Mouse (Mus musculus) left cerebral cortex, postnatal 4 days (tissue): ENCODE results near the gene Cdc42ep4. TPM values are rescaled to one million over a fixed set of nuclear protein-coding genes. Genes with fewer than 3 reads are reported as not detected.

ENCODE experiments used
- DNase-seq: peaks from one replicate; pipeline ENCODE4 v3.0.0-alpha.2; 2022
- intact Hi-C: fragments of 180-260 bp; cut with DNase I; formaldehyde crosslinking; loops from one replicate; pipeline ENCODE4 v1.15.1; 2025
- total RNA-seq, 2 experiments: library from RNA; stranded (reverse); gene quantifications; 2 replicates each; pipeline ENCODE4 v1.2.3; 2021

The Cdc42ep4 gene
- 10 to 100 TPM; 53.1 to 53.4 TPM for total RNA-seq

DNA sequence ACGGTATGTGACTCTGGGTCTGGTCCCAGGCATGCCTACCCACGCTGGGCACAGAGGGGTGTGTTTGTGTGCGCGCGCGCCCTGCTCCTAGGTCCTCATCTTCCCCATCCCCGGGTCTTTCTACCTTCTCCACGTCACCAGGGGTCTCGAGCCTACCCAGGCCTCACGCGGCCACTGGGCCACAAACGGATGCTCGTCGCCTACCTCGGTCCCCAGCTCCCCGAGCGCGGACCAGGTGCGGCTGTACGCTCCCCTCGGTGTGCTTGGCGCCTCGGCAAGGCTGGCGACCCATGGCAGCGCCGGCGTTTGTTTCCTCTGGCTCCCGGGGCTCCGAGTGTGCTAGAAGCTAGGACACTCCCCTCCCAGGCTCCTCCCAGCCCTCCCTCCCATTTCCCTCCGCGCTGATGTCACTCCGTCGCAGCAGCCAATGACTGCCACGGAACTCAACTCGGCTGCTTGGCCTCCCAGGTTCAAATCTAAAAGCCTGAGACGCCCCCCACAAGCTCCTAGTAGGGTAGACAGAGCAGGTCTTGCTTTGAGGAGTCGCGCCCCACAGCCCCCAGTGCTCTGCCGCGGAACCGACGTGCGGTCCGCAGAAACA lies at the start of gene Cdc42ep4:
Gene Cdc42ep4, minus strand, starts transcription at position 398 of the 601 bp plus-strand sequence.
- intact Hi-C loops: no loop called here
- DNase-seq: peak; percentile 92

DNA sequence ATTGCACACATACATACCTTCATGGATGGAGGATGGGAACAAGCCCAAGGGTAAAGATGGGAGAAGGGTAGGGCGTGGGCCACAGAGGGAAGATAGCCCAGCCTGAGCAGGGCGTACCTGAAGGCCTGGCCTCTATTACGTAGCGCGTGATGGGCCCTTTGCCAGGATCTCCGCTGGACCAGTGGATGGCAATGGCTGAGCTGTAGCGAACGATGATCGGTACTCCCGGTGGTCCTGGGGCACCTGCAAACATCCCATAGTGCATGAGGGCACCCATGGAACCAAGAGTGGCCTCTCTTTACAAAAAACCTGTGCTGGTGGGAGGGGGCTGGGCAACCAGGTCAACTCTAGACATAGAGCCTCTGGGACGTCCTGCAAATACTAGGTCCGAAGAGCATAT lies 48.3 kb upstream of the Cdc42ep4 start:
- intact Hi-C loops: no loop called here

DNA sequence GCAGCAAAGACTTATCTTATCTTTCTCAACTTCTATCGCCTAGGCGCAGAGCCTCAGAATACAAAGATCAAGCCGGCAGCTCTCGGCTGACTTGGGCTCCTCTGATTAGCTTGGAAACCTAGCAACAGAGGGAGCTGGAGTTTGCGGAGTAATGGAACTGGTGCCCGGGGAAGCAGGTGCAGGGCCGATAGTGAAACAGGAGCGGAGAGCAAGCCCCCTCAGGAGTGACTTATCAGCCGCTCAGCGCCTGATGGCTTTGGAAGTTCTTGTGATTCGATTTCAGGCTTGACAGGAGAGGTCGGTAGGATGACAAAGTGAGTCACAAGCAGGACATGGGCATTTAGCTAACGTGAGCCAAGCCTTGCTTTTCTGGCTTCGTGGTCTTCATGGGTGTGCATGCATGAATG lies 47.4 kb upstream of the Cdc42ep4 start:
- intact Hi-C loops: no loop called here
- DNase-seq: no peak

More for the DNA sequence above, 48.3 kb upstream of the Cdc42ep4 start:
- DNase-seq: no peak

DNA sequence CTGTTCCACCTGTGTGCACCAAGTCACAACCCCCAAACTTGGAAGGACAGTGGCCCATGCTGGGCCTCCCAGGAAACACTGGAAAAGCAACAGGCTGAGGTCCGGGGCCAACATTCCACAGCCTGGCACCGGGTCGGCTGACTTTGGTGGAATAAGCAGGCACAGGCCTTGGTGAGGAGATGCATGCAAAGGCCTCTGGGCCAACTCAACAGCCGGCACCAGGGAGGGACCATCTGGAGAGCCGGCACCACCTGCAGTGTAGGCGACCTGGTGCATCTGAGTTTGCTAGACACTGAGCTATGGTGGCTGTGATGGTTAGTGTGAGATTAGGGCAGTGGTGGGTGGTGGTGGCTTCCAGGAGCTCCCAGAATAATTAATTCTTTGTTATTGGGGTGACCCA lies 46.3 kb upstream of the Cdc42ep4 start:
- peak; percentile 82 for DNase-seq
- intact Hi-C loops: no loop called here

DNA sequence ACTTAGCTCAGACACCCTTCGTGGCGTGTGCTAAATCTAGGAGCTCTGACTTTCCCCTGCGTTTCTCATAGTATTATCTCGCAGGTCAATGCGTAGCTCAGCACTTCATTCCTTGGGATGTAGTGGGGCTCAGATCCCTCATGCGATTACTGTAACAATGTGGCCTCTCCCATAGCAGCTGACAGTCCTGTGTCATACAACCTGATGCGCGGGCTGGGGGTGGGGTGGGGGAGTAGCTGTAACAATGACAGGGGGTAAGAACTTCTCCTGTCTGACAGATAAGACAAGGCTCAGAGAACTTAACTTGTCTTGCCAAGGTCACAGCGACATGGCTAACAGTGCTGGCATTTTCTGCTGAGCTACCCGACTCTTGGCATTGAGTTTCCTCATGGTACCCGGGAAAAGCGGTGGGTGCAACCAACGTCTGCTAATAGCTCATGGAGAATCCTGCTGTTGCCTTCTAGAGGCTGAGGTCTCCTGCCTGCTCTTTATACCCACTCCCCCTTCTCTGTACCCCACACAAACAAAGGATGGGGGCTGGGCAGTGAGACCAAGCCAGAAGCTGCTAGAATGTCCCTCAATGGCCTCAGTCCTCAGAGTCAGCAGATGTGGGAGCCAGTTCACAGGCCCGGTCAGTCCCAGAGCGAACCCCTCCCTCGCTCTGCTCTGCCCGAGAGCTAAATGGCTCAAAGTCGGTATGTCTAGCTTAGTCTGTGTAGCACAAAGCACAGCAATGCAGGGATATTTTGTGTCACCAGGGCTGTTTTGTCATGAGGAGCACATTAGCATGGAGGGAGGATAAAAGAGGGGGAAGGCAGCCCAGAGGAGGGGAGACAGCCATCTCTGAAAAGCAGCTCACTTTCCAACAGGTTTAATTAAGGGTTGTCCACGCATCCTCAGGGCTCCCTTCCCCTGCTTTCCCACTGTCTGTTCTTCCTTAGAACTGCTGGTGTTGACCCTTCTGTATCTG lies 45.6 kb upstream of the Cdc42ep4 start:
- intact Hi-C loops: no loop called here
- DNase-seq: peak; percentile 29

DNA sequence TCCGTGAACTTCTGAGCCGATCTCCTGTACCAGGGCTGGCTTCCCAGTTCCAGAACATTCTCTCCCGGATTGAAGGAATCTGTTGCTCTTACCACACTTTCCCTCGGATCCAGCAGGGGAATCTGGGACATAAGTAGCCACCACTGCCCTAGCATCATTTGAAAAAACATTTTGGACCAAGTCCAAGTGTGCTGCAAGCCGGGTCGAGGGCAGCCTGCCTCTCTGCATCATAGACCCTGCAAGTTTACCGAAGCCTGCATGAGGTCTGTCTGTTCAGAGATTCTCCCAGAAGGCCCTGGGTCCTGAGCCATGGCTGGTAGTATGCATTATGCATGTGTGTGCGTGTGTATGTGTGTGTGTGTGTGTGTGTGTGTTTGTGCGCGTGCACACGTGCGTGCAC lies 44.2 kb upstream of the Cdc42ep4 start:
- intact Hi-C loops: no loop called here
- DNase-seq: no peak

DNA sequence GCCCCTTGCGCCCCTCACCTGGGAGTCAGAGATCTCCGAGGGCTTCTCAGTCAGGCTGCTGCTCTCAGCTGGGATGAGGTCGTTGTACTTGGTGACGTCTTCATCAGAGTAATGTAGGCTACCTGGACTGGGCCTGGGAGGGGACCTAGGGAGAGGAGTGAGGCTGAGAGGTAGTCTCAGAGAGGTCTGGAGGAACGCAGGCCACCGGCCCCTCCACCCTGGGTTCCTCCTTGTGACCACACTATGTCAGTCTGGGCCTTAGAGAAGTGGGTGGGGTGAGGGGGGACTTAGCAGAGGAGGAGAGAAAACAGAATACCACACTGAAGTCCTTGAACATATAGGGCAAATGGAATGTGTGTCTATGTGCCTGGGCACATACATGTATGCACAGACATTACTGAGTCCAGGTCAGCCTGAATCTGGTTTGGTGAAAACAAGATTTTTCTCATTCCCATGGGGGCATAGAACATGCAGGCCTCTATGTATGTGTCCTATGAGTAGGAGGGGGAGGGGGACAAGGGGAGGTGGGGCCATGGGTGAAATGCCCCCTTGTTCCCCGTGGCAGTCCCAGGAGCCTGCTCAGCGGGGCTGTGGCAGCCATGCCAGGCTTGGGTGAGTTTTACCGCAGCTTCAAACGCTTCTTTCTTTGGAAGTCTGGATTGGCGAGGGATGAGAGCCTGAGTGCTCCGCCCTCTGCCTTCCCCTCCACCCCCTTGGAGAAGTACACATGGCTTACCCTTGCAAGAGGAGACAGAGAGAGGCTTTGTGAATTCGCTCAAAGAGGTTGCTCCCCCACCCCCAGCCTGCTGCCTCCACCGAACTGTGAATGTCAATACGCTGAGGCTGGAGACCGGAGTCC lies 39.9 kb upstream of the Cdc42ep4 start:
- DNase-seq: peak; percentile 31
- intact Hi-C loops: no loop called here

DNA sequence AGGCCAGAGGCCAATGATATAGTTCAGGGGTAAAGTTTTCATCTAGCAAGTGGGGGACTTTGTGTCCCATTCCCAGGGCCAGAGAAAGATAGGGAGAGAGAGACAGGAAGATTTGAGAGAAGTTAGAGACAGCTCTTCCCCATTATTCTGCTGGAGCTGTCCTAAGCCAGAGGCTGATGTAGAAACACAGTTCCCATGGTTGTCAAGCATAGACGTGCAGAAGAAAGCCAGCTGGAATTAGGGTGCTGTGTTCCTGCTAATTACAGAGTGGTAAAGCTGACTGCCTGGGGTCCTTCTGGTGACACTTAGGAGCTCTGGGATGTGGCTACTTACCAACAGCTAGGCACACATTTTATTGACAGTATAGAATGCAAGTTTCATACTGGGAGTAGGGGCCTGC lies 37.4 kb upstream of the Cdc42ep4 start:
- no peak for DNase-seq
- intact Hi-C loops: no loop called here

DNA sequence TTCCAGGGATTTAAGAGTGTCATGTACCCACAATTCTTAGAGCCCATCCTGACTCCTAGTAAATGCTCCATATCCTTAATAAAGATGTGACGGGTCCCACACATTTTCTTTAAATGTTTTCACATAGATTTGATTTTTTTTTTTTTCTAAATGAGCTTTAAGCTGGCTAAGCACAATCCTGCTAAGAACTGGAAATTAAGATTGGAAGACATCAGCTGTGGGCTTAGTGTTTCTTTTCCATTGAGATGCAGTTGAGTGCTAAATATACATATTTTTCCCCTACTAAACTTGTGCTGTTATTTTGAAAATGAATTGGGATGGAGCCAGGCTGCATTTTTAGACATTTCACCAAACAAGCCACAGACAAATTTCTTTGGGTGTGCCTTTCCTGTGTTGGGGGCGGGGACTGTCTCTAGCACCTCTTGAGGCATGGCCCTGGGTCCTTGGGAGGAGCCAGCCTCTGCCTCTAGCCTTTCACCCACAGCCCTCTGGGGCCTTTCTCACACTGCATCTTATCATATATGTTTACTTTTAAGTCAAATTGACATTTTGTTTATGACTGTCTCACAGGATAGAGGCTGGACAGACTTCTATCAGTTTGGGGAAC lies 36.6 kb upstream of the Cdc42ep4 start:
- no peak for DNase-seq
- intact Hi-C loops: no loop called here

DNA sequence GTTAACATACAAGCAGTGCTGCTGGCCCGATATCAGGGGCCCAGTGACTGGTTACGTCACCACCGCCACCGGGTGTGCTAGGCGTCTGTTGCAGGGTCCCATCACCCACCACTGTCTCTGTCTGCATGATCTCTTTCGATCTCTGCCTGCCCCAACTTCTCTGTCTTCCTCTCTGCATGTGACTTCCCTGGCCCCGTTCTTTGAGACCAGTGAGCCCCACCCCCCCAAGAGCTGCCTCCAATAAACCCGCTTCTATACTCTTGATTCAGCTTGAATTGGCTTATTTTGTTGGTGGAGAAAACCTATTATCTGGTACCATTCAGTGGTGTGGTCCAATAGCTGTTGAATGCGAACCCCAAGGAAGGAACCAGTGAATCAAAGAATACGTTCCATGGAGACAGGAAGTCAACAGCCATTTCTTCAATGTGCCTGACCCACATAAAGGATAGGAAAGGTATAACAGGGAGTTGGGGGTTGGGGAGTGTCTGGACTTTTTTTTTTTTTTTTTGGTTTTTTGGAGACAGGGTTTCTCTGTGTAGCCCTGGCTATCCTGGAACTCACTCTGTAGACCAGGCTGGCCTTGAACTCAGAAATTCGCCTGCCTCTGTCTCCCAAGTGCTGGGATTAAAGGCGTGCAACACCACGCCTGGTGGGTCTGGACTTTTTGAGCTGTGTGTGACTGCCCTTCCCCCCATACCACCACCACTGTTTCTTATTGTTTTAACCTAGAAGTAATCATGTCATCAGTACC lies 35.9 kb upstream of the Cdc42ep4 start:
- no peak for DNase-seq
- intact Hi-C loops: no loop called here

DNA sequence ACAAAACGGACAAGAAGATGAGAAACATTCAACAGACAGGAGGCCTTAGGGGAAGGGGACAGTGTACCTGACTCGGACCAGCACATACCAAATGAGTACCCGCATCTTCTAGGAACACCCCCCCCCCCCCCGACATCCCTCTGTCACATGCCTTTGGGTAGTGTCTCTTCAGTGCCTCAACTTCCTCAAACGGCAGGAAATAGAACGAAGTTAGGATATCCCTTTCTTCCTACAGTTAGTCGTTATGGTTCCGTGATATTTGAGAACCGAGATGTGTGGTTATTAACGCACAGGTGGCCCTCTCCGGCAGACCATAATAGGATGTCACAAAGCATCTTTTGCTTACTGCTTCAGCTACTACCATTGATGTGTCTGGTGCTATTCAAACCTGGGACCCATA lies 35.3 kb upstream of the Cdc42ep4 start:
- DNase-seq: no peak
- intact Hi-C loops: no loop called here

DNA sequence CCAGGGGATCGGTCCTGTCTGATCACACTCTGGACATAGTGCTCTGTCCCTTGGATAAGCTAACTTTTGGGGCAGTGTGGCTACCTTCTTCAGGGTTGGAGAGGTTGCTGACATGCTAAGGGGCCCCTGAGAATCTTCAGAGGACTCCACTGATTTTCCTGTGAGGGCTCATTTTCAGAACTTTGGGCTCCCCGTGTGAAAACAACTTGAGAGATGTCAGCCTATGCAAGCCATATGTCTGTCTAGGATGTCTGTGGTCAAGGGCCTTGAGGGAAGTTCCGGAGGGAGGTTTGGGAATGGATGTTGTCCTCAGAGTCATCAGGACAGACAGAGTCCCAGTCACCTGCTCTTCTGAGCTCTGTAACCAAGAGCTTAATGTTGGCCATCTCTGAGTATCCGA lies 34.7 kb upstream of the Cdc42ep4 start:
- DNase-seq: no peak
- intact Hi-C loops: no loop called here

DNA sequence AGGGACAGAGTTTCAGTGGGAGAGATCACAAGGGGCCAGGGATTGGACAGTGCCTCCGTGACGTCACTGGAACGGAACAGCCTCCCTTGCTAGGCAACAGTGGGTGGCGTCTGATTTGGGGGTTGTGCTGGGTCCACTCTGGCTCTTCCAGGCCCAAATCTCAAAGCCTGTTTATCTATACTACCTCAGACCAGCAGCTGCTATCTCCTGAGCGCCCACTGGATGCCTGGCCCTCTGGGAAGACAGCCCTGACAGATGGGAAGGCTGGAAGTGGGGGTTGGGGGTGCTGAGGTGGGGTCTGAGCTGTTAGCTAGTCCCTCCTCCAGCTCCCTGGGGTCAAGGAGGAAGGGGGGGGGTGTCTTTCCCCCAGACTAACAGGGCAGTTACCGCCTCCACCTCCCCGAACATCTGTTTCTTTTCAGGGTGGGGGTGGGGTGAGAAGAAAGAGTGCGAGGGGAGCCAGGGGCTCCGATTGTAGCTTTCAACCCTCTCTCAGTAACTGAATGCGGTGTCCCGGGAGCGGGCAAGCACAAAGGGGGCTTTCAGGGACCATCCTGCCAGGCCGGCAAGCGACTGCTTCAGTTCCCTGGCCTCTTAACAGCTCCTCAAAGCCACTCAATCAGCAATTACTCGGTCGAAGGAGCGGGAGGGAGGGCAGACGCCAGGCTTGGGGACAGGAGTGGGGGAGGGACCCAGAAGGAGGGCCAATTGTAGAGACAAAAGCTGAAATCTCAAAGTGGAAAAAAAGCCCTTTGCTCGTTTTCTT lies 33.9 kb upstream of the Cdc42ep4 start:
- DNase-seq: peak; percentile 78
- intact Hi-C loops: no loop called here

DNA sequence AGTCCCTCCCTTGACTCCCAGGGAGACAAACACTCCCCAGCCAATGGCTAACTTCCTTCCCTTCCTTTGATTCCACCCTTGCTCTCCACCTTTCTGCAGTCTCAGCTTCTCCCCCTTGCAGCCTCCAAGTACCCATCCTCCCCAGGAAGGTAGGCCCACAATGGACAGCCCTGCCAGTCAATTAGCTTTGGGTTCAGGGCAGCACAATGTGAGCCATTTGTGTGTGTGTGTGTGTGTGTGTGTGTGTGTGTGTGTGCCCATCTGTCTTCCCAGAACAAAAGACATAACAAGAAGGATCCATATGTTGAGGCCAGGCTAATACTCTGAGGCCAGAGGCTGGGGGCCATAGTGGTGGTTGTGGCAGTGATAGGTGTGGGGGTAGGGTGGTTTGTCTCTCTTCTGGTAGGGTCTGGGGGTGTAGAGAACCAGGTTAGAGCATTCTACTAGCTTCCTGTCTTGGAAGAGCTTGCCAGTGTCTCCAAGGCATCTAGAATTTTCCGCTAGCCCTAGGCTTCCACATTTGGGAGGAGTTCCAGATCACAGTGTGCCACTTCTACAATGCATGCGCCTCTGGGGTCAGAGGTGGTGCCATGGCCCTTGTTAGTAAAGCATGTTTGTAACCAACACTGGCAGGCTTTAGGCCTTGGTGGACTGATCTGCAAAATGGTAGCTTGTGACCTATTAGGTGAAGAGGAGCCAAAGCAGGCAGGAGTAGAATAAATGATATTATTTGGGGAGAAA lies 33.1 kb upstream of the Cdc42ep4 start:
- DNase-seq: no peak
- intact Hi-C loops: no loop called here

DNA sequence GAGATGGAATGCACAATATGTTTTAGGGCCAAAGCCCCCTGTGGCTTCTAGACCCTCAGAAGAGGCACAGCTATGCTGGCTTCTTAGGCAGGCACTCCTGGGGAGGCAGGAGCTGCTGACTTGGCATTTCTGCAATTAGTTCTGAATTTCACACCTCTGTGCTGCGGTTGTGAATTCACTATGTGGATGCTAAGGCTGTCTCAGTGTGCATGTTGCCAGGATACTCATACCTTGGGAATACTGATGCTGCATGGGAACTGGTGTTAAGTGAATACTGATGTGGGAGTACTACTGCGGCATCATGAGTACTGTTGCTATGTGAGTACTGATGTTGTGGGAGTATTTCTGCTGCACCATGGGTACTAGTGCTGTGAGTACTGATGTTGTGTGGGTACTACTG lies 30.8 kb upstream of the Cdc42ep4 start:
- intact Hi-C loops: no loop called here

DNA sequence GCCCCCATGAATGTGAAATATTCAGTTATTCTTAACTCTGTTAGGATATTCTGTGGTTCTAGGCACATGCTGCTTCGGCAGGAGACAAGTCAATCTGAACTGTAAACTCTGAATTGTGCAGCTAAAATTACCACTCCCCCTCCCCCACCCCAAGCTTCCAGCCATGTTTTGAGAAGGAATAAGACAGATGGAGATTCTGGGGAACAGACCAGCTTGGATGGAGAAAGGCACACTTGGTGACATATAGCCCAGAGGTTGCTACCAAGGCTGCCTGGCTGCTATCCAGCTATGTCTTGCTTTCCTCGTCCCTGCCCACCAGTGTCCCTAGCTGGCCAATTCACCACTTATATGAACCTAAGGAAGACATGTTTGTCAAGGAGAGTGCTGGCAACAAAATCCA lies 30.3 kb upstream of the Cdc42ep4 start:
- DNase-seq: peak; percentile 45
- intact Hi-C loops: no loop called here

More for the DNA sequence above, 30.8 kb upstream of the Cdc42ep4 start:
- DNase-seq: no peak

DNA sequence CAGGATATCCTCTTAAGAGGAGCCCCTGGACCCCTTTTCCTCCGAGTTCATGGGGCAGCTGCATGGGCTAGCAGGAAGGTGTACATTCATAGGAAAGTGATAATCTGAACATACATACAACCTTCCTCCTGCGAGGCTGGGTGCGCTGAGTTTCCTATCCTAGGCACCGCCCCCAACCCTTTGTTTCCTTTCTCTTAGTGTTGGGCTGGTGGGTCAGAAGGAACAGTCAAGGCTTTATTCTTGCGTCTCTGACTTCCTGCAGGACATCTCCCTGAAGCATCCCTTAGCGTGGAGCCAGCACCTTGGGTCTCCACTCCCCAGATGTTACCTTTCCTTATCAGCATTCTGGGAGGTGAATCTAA lies 28.0 kb upstream of the Cdc42ep4 start:
- intact Hi-C loops: no loop called here
- no peak for DNase-seq
